Mouse (Mus musculus) colon, adult 2 months (tissue): ENCODE results near the gene Trub1. TPM values are rescaled to one million over a fixed set of nuclear protein-coding genes. Genes with fewer than 3 reads are reported as not detected.

ENCODE experiments used
- polyA plus RNA-seq: library from polyadenylated mRNA; depleted of rRNA; stranded (reverse); fragments of >200 nt; gene quantifications from 2 replicates; pipeline ENCODE4 v1.2.3, GENCODE M21; 2012; rRNA removed

Gene Trub1
- polyA plus RNA-seq: 3.1 and 4.5 TPM in 2 replicates

GRCm38 (mm10) chr19:57452492-57453217, at the start of gene Trub1:
TSS of gene Trub1 (plus strand) at chr19:57452912.

Other genes with a start within 250 kb of the Trub1 start
- gene Ablim1, start 138.0 kb upstream of the Trub1 start, polyA plus RNA-seq: 37.0 and 40.3 TPM in 2 replicates
- gene Fam160b1, start 92.2 kb upstream of the Trub1 start, polyA plus RNA-seq: 7.1 and 8.1 TPM in 2 replicates
- 23.9 and 25.3 TPM in 2 replicates for gene Atrnl1, start 158.1 kb downstream of the Trub1 start, polyA plus RNA-seq